Mouse (Mus musculus): ENCODE results near the gene Plaur.

DNA sequence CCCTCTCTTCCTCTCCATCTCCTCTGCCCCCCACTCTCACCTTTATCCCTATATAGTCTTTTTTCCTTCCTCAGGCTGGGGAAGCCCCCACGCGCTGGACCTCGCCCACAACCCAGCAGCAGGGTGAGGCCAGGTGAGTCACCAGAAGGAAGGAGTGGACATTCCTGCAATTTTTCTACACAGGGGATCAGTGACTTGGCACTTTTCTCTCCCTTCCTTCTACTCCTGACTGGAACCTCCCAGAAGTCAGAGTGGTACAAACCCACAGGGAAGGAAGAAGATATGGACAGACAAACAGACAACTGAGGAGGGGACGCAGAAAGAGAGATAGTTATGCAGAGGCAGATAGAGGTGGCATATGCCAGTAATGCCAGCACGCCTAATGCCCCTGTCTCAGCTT lies 2.8 kb upstream of the Plaur start:
- no peak for TF ChIP-seq CTCF (IDR thresholded peaks at IDR 0.05; ENCODE audit: control insufficient read depth, insufficient read depth, low read length)
- TF ChIP-seq POLR2A (IDR thresholded peaks at IDR 0.05; ENCODE audit: borderline replicate concordance, control insufficient read depth, low read depth, low read length): no peak

Data from bone marrow, adult 2 months (tissue).